Mouse (Mus musculus): ENCODE measurements around the gene Smyd3.

DNA sequence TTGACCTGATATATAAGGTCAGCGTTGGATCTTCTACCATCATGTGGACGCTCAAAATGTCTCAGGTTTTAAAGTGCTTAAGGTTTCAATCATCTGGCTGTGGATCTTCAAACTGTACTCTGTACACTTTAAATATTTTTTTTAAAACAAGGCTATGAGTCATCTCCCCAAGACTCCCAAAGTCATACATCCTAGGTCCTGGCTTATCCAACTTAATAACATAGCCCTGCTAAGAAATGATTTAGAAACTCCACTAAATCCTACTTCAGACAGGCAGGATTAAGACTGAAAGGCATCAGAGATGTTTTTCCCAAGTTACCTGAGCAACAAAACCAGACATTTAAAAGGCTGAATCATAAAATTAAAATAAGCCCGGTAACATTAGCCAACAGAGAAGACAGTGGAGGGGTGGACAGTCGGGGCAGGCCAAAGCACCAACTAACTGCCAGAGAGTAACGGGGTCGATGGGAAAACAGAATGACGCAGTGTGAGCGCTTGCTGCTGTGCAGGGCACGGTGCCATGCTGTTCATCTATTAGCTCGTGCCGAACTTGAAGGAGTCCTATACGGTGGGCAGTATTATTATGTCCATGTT lies 92.9 kb downstream of the Smyd3 start:
- TF ChIP-seq CTCF (IDR thresholded peaks at IDR 0.05; ENCODE audit: control insufficient read depth, insufficient read depth, insufficient read length), result no peak
- no peak for TF ChIP-seq MAX (IDR thresholded peaks at IDR 0.05)

Measured in C2C12 (cell line).